Mouse (Mus musculus): Measurements from ENCODE around the gene Cox6b2. TPM values are rescaled to one million over a fixed set of nuclear protein-coding genes. Genes with fewer than 3 reads are reported as not detected.

Gene Cox6b2
- polyA plus RNA-seq, 1 experiment, result 27.5 TPM

GRCm38 (mm10) chr7:4783667-4784268 lies 30.9 kb upstream of the Cox6b2 start:
- TF ChIP-seq CTCF (IDR thresholded peaks at IDR 0.05; ENCODE audit: borderline replicate concordance, extremely low read depth, insufficient read depth, insufficient read length) (no peak), POLR2A (IDR thresholded peaks at IDR 0.05; ENCODE audit: borderline replicate concordance, extremely low read depth, insufficient read depth, insufficient read length, poor library complexity, severe bottlenecking) (no peak)
- no peak for DNase-seq (ENCODE audit: low read depth)

DNA sequence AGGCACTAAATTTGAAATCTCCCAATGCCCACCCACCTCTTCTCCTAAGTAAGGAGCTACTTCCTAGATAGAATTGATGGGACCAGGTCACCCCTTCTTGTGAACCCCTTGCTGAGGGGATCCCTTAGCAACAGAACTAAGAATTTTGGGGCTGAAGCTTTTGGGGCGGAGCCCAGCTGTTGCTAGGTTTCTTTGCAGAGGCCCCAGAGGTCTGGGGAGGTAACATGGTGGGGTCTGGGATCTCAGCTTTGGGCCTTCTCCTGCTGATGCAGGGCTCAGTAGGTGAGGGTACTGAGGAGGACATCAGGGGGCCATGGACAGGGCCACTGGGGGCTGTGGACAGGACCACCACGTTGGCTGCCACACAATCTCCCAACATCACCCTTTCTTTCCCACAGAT lies 29.9 kb upstream of the Cox6b2 start, which contains the start of the genes Il11 and Tmem190:
Il11 (minus strand) TSS at position 101 of the 400 bp plus-strand sequence.
Tmem190 (plus strand) TSS at position 179 of the 400 bp plus-strand sequence.
- TF ChIP-seq CTCF (IDR thresholded peaks at IDR 0.05; ENCODE audit: borderline replicate concordance, extremely low read depth, insufficient read depth, insufficient read length), result no peak
- no peak for TF ChIP-seq POLR2A (IDR thresholded peaks at IDR 0.05; ENCODE audit: borderline replicate concordance, extremely low read depth, insufficient read depth, insufficient read length, poor library complexity, severe bottlenecking)

GRCm38 (mm10) chr7:4782130-4782529 lies 29.2 kb upstream of the Cox6b2 start:
- no peak for TF ChIP-seq CTCF (IDR thresholded peaks at IDR 0.05; ENCODE audit: borderline replicate concordance, extremely low read depth, insufficient read depth, insufficient read length)
- TF ChIP-seq POLR2A (IDR thresholded peaks at IDR 0.05; ENCODE audit: borderline replicate concordance, extremely low read depth, insufficient read depth, insufficient read length, poor library complexity, severe bottlenecking), result no peak
- no peak for DNase-seq (ENCODE audit: low read depth)

More for the DNA sequence above, 29.9 kb upstream of the Cox6b2 start, which contains the start of the genes Il11 and Tmem190:
- no peak for DNase-seq (ENCODE audit: low read depth)

- TF ChIP-seq POLR2A (IDR thresholded peaks at IDR 0.05; ENCODE audit: borderline replicate concordance, extremely low read depth, insufficient read depth, insufficient read length, poor library complexity, severe bottlenecking) (no peak), CTCF (IDR thresholded peaks at IDR 0.05; ENCODE audit: borderline replicate concordance, extremely low read depth, insufficient read depth, insufficient read length) (no peak)
- DNase-seq (ENCODE audit: low read depth), result no peak
Measured at GRCm38 (mm10) chr7:4779921-4780320, 27.0 kb upstream of the Cox6b2 start.

DNA sequence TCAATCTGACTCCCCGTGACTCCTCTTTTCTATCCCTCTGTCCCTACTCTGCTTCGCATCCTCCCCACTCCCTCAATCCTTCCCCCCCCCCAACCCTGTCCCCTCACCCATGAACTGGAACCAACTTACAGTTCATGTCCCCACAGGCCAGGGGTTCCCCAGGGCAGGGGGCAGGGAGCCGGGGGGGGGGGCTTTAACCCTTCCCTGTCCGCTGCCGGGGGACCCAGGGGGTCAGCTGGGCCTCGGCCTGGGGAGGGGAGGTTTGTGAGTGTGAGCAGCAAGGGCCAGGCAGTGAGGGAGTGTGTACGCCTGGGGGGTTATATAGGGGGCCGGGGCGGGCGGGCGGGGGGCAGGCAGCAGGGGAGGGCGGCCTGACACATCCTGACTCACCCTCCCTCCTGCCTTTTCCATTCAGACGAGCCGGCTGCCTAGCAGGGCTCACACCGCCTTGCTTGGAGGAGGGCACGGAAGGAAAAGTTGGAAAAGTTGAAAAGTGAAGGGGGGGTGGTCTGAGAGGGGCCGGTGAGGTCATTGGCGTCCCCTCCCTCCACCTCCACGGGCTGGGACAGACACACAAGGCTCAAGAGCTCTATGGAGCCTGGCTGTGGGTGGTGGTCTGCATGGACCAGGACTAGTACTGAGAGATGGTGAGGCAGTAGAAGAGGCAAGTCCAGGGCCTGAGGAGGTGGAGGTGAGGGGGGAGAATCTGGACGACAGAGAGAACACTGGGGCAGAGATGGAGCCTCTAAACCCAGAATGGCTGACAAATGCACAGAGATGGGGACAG lies 25.1 kb upstream of the Cox6b2 start:
- DNase-seq (ENCODE audit: low read depth), result no peak
- TF ChIP-seq POLR2A (IDR thresholded peaks at IDR 0.05; ENCODE audit: borderline replicate concordance, extremely low read depth, insufficient read depth, insufficient read length, poor library complexity, severe bottlenecking) (no peak), CTCF (IDR thresholded peaks at IDR 0.05; ENCODE audit: borderline replicate concordance, extremely low read depth, insufficient read depth, insufficient read length) (no peak)

- DNase-seq (ENCODE audit: low read depth), result peak; percentile 82
- TF ChIP-seq POLR2A (IDR thresholded peaks at IDR 0.05; ENCODE audit: borderline replicate concordance, extremely low read depth, insufficient read depth, insufficient read length, poor library complexity, severe bottlenecking) (no peak), CTCF (IDR thresholded peaks at IDR 0.05; ENCODE audit: borderline replicate concordance, extremely low read depth, insufficient read depth, insufficient read length) (no peak)
Measured at GRCm38 (mm10) chr7:4776861-4777830, 24.3 kb upstream of the Cox6b2 start.

DNA sequence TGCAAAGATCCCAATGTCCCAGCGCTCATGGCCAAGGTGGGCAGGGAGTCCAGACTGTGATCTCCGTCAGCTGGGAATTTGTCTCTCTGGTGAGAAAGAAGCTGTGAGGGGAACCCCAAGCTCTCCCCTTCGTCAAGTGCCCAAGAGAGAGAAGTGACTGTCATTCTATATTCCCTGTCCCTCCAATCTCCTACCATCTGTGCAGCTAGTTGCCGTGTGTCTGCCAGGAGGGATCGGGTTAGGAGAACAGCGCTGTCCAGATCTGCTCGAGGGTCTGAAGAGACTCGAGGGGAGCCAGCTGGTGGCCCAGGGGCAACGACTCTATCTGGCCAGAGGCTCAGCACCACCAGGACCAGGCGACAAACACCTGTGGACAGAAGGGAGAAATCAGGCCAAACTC lies 23.2 kb upstream of the Cox6b2 start:
- TF ChIP-seq CTCF (IDR thresholded peaks at IDR 0.05; ENCODE audit: borderline replicate concordance, extremely low read depth, insufficient read depth, insufficient read length) (no peak), POLR2A (IDR thresholded peaks at IDR 0.05; ENCODE audit: borderline replicate concordance, extremely low read depth, insufficient read depth, insufficient read length, poor library complexity, severe bottlenecking) (no peak)

DNA sequence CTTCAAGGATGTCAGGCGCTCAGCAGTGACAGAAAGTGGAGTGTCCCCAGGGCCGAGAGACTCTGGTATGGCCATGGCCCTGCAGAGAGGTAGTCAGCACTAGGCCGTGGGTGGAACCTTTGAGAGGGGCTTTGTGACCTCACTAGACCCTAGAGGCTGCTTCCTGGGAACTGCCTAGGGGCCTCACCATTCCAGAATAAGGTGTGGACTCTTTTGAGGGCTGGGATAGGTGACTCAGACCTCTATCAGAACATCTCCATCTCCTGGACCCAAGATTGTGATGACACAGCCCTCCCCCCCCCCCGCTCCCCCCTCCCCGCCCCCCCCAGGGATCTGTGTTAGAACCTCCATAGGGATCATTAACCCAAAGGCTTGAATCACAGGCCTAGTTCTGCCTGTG lies 18.3 kb upstream of the Cox6b2 start, which contains the start of gene Fam71e2:
Fam71e2 (minus strand) TSS at position 101 of the 400 bp plus-strand sequence.
- DNase-seq (ENCODE audit: low read depth), result no peak
- no peak for TF ChIP-seq CTCF (IDR thresholded peaks at IDR 0.05; ENCODE audit: borderline replicate concordance, extremely low read depth, insufficient read depth, insufficient read length)
- TF ChIP-seq POLR2A (IDR thresholded peaks at IDR 0.05; ENCODE audit: borderline replicate concordance, extremely low read depth, insufficient read depth, insufficient read length, poor library complexity, severe bottlenecking), result no peak

More for the DNA sequence above, 23.2 kb upstream of the Cox6b2 start:
- no peak for DNase-seq (ENCODE audit: low read depth)

GRCm38 (mm10) chr7:4764946-4765710 lies 12.2 kb upstream of the Cox6b2 start:
- no peak for TF ChIP-seq CTCF (IDR thresholded peaks at IDR 0.05; ENCODE audit: borderline replicate concordance, extremely low read depth, insufficient read depth, insufficient read length)
- TF ChIP-seq POLR2A (IDR thresholded peaks at IDR 0.05; ENCODE audit: borderline replicate concordance, extremely low read depth, insufficient read depth, insufficient read length, poor library complexity, severe bottlenecking), result no peak
- peak; percentile 61 for DNase-seq (ENCODE audit: low read depth)

- no peak for DNase-seq (ENCODE audit: low read depth)
- TF ChIP-seq CTCF (IDR thresholded peaks at IDR 0.05; ENCODE audit: borderline replicate concordance, extremely low read depth, insufficient read depth, insufficient read length), result no peak
- TF ChIP-seq POLR2A (IDR thresholded peaks at IDR 0.05; ENCODE audit: borderline replicate concordance, extremely low read depth, insufficient read depth, insufficient read length, poor library complexity, severe bottlenecking), result no peak
Measured at GRCm38 (mm10) chr7:4759670-4760069, 6.8 kb upstream of the Cox6b2 start.

Measured in brain, embryonic 14.5 days (tissue).